Mouse (Mus musculus): ENCODE measurements at regions not wholly inside any gene's neighbourhood (a gene's known extent, or its start where the extent isn't known, plus 50 kb on each side); places are given as distances from the start of the nearest gene placed in this dataset.
"Not testable (repeated sequence)": the region's sequence is repeated elsewhere in the genome, so short reads cannot be mapped to it uniquely, and the experiment has no call there.

- peak; percentile 12 for DNase-seq (ENCODE audit: low spot score)
Measured at GRCm38 (mm10) chrX:41983346-41983745, 62.9 kb upstream of the Thoc2 start.

GRCm38 (mm10) chrX:41995750-41996149, 63.7 kb upstream of the Xiap start:
- DNase-seq (ENCODE audit: low spot score) = no peak

- DNase-seq (ENCODE audit: low spot score) = not testable (repeated sequence)
Measured at GRCm38 (mm10) chrX:42000622-42001171, 58.8 kb upstream of the Xiap start.

- not testable (repeated sequence) for DNase-seq (ENCODE audit: low spot score)
Measured at GRCm38 (mm10) chrX:42005629-42006028, 53.9 kb upstream of the Xiap start.

GRCm38 (mm10) chrX:42006573-42007226, 52.8 kb upstream of the Xiap start:
- not testable (repeated sequence) for DNase-seq (ENCODE audit: low spot score)

Data from gastrocnemius, adult 18-20 months (tissue).